Mouse (Mus musculus) c-Kit-positive CD71-positive TER-119-negative erythroid progenitor cells, embryonic 14.5 days (primary cell): ENCODE measurements around the gene Ece1.

Experiments
- DNase-seq: peaks from one replicate; pipeline ENCODE4 v3.0.0-alpha.2; 2013; ENCODE audit warnings: low read depth

Gene Ece1

GRCm38 (mm10) chr4:137984212-137984611, 122.2 kb downstream of the Ece1 start:
- no peak for DNase-seq

GRCm38 (mm10) chr4:137984746-137985145, 122.7 kb downstream of the Ece1 start:
- no peak for DNase-seq

- DNase-seq = no peak
Observed at GRCm38 (mm10) chr4:137989426-137989825, 127.4 kb downstream of the Ece1 start.

- DNase-seq = no peak
Observed at GRCm38 (mm10) chr4:137990433-137990832, 128.4 kb downstream of the Ece1 start.

- no peak for DNase-seq
Observed at GRCm38 (mm10) chr4:137991240-137991639, 129.2 kb downstream of the Ece1 start.

GRCm38 (mm10) chr4:137992890-137993289, 130.9 kb downstream of the Ece1 start, which contains the start of gene Eif4g3:
Eif4g3 (plus strand) TSS chr4:137993022.
- no peak for DNase-seq

GRCm38 (mm10) chr4:137993291-137993758, 131.3 kb downstream of the Ece1 start:
- peak; percentile 93 for DNase-seq

GRCm38 (mm10) chr4:137993821-137994561, 132.0 kb downstream of the Ece1 start:
- DNase-seq = peak; percentile 20

- DNase-seq = no peak
Observed at GRCm38 (mm10) chr4:137994562-137995336, 132.7 kb downstream of the Ece1 start.

GRCm38 (mm10) chr4:137995399-137995798, 133.4 kb downstream of the Ece1 start:
- DNase-seq = no peak

- no peak for DNase-seq
Observed at GRCm38 (mm10) chr4:137998232-137998631, 136.2 kb downstream of the Ece1 start.

- no peak for DNase-seq
Observed at GRCm38 (mm10) chr4:138000682-138001081, 138.6 kb downstream of the Ece1 start.

- no peak for DNase-seq
Observed at GRCm38 (mm10) chr4:138003909-138004610, 142.0 kb downstream of the Ece1 start.

- no peak for DNase-seq
Observed at GRCm38 (mm10) chr4:138005781-138006180, 143.7 kb downstream of the Ece1 start.

- DNase-seq = no peak
Observed at GRCm38 (mm10) chr4:138006951-138007613, 145.0 kb downstream of the Ece1 start.

GRCm38 (mm10) chr4:138008646-138009045, 146.6 kb downstream of the Ece1 start:
- DNase-seq = no peak

GRCm38 (mm10) chr4:138009786-138010502, 147.9 kb downstream of the Ece1 start:
- no peak for DNase-seq

- no peak for DNase-seq
Observed at GRCm38 (mm10) chr4:138013723-138014479, 151.9 kb downstream of the Ece1 start.
